11 mouse cellular contexts compared by ENCODE assay signal in the genomic region with DNA sequence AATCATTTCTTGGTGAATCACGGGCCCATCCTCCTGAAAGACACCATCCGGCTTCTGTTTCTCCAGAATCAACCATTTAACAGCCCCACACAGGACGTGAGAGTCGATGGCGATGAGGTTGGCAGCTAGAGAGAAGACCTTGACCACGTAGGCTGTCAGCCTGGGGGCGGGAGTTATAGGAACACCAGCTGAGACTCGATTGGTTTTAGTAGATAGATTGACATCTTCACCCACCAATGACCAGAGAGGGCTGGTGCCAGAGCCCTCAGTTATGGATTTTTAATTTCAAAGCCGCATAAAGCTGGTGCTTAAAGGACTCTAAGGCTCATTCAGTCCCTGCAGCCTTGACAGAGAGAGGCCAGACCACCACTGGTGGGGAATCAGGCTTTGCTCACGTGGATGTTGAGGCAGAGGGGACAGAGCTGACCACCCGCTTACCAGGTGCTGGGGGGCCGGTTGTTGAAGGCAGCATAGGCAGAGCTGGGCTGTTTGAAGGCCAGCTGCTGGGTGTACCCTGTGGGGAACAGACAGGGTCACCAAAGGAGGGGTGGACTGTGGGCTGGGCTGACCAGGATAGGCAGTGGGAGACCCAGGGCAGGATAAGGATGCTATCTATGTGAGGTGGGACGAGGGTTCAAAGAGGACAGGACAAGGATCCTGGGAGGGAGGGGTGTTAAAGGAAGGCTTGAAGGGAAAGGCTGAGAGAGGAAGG. TPM values are rescaled to one million over a fixed set of nuclear protein-coding genes. Genes with fewer than 3 reads are reported as not detected.
A peak's percentile ranks its signal among the peaks of the same experiment; 100 is the strongest.
DNase-seq lines count a peak whose midpoint lies in the region; ATAC-seq and TF ChIP-seq lines count a peak whose summit lies in the region.
"Had no signal": no experiment of that assay in that cellular context is flagged by ENCODE, and none has a peak within 500 bp of the region (broad histone marks: within the 10 kb centered on the region; RNA-seq: fewer than 3 reads in every experiment).

No protein-coding gene starts in this region.

- H3K4me2 ChIP-seq in midbrain, embryonic 11.5 days, result no peak overlapping the region
- H3K4me2 ChIP-seq in limb, embryonic 14.5 days (replicated peaks; ENCODE audit: low read depth, low read length, severe bottlenecking), result no peak overlapping the region
- H3K4me2 ChIP-seq: heart, embryonic 15.5 days; lung, embryonic 15.5 days had no signal

- no peaks in the 10 kb centered on the region for H3K9me3 ChIP-seq in midbrain, embryonic 11.5 days (ENCODE audit: control insufficient read depth, low read length)
- no peaks in the 10 kb centered on the region for H3K9me3 ChIP-seq in midbrain, embryonic 10.5 days (replicated peaks)
- no peaks in the 10 kb centered on the region for H3K9me3 ChIP-seq in limb, embryonic 14.5 days (ENCODE audit: control insufficient read depth, low read length)
- H3K9me3 ChIP-seq: heart, embryonic 15.5 days; lung, embryonic 15.5 days had no signal

- no peak for TF ChIP-seq POLR2A in limb, embryonic 14.5 days (IDR thresholded peaks at IDR 0.05; ENCODE audit: borderline replicate concordance, extremely low read depth, insufficient read depth, insufficient read length)

- no peak overlapping the region for H3K9ac ChIP-seq in midbrain, embryonic 11.5 days (ENCODE audit: low read length)
- H3K9ac ChIP-seq in limb, embryonic 14.5 days (ENCODE audit: low read depth, low read length, severe bottlenecking), result no peak overlapping the region
- H3K9ac ChIP-seq: heart, embryonic 15.5 days; lung, embryonic 15.5 days had no signal

- 0 out of 2 replicates have a peak, but pooled peaks cover 2% of the 10 kb centered on the region for H3K4me1 ChIP-seq in midbrain, embryonic 11.5 days (ENCODE audit: control insufficient read depth, insufficient read depth, low read length)
- H3K4me1 ChIP-seq in midbrain, embryonic 10.5 days, result peaks cover 8% of the 10 kb centered on the region; the same call in 1 of the 2 replicates
- no peaks in the 10 kb centered on the region for H3K4me1 ChIP-seq in limb, embryonic 14.5 days (ENCODE audit: control insufficient read depth, insufficient read depth, low read length)
- H3K4me1 ChIP-seq: heart, embryonic 15.5 days; lung, embryonic 15.5 days had no signal

- WGBS in midbrain, embryonic 11.5 days, result 50% methylated on average over 13 of the region's 13 CpGs
- WGBS in midbrain, embryonic 10.5 days, result 51% methylated on average over 13 of the region's 13 CpGs
- WGBS in limb, embryonic 14.5 days, result 44% methylated on average over 13 of the region's 13 CpGs

- no peak overlapping the region for H3K27ac ChIP-seq in midbrain, embryonic 11.5 days (ENCODE audit: low read depth, low read length)
- no peak overlapping the region for H3K27ac ChIP-seq in midbrain, embryonic 10.5 days (replicated peaks)
- H3K27ac ChIP-seq in limb, embryonic 14.5 days (replicated peaks; ENCODE audit: low read depth, low read length), result no peak overlapping the region
- H3K27ac ChIP-seq: heart, embryonic 15.5 days; lung, embryonic 15.5 days had no signal

- DNase-seq in midbrain, embryonic 11.5 days (ENCODE audit: low spot score, missing footprints), result peak; percentile 87
- no peak for DNase-seq in midbrain, embryonic 10.5 days (ENCODE audit: low spot score)
- DNase-seq in embryo, embryonic 11 days, result peak; percentile 62
- peak; percentile 30 for DNase-seq in limb, embryonic 14.5 days (ENCODE audit: low spot score)
- DNase-seq in telencephalon, adult 2 months (ENCODE audit: low read depth, low spot score), result peak; percentile 24
- no peak for DNase-seq in adrenal gland, postnatal 4 days (ENCODE audit: low spot score in 2 of 2)
- DNase-seq: cerebellum, adult 2 months had no signal

- H3K27me3 ChIP-seq in midbrain, embryonic 11.5 days (ENCODE audit: control insufficient read depth, insufficient read depth, low read length), result no peaks in the 10 kb centered on the region
- H3K27me3 ChIP-seq in midbrain, embryonic 10.5 days (ENCODE audit: low read depth, poor library complexity, severe bottlenecking), result no peaks in the 10 kb centered on the region
- no peaks in the 10 kb centered on the region for H3K27me3 ChIP-seq in limb, embryonic 14.5 days (ENCODE audit: control insufficient read depth, insufficient read depth, low read length)
- H3K27me3 ChIP-seq: lung, embryonic 15.5 days had no signal

- ATAC-seq in midbrain, embryonic 11.5 days (ENCODE audit: low FRiP score), result peak; percentile 77
- no peak for ATAC-seq in limb, embryonic 14.5 days (ENCODE audit: low FRiP score, low read depth)
- no peak for ATAC-seq in inflammation-experienced regulatory T-cells, adult 6 months

- no peak overlapping the region for H3K4me3 ChIP-seq in midbrain, embryonic 11.5 days (ENCODE audit: low read depth, low read length)
- no peak overlapping the region for H3K4me3 ChIP-seq in midbrain, embryonic 10.5 days
- no peak overlapping the region for H3K4me3 ChIP-seq in limb, embryonic 14.5 days (replicated peaks; ENCODE audit: low read length)
- H3K4me3 ChIP-seq: heart, embryonic 15.5 days; lung, embryonic 15.5 days had no signal

- H3K36me3 ChIP-seq in midbrain, embryonic 11.5 days (ENCODE audit: control insufficient read depth, insufficient read depth, low read length), result no peaks in the 10 kb centered on the region
- no peaks in the 10 kb centered on the region for H3K36me3 ChIP-seq in midbrain, embryonic 10.5 days
- H3K36me3 ChIP-seq in limb, embryonic 14.5 days (ENCODE audit: control insufficient read depth, insufficient read depth, low read length), result no peaks in the 10 kb centered on the region
- H3K36me3 ChIP-seq: heart, embryonic 15.5 days; lung, embryonic 15.5 days had no signal

RNA-seq across cellular contexts. Expression of a gene that starts 13.1 kb away (rescaled TPM):
- polyA plus RNA-seq in midbrain, embryonic 11.5 days (2014; fragmentation: Nextera tagmentation; extraction: Ambion mirVana), result 0.19 and 0.68 TPM in 2 replicates
- polyA plus RNA-seq in midbrain, embryonic 10.5 days (2016; fragmentation: Nextera tagmentation; extraction: Ambion mirVana), result 0.07 TPM in 1 of 2 replicates, not detected in the other
- 0.85 and 1.6 TPM in 2 replicates for polyA plus RNA-seq in limb, embryonic 14.5 days (2012; rRNA removed)
- polyA plus RNA-seq in limb, embryonic 14.5 days (2014; fragmentation: Nextera tagmentation; extraction: Ambion mirVana), result 0.46 and 0.52 TPM in 2 replicates
- total RNA-seq in adrenal gland, postnatal 4 days (2021), result 100 to 1,000 TPM in 1 of 2 experiments, 10 to 100 TPM in 1; 60.7 to 452 TPM
- polyA plus RNA-seq in inflammation-experienced regulatory T-cells, adult 6 months (2017; shearing (Covaris generic)), result 1 to 10 TPM; 1.0 to 3.6 (median 1.8) TPM

RNA-seq across cellular contexts. Expression of a gene that starts 20.9 kb away (rescaled TPM):
- polyA plus RNA-seq in midbrain, embryonic 11.5 days (2014; fragmentation: Nextera tagmentation; extraction: Ambion mirVana), result 0.07 and 0.11 TPM in 2 replicates
- 0.06 and 0.21 TPM in 2 replicates for polyA plus RNA-seq in midbrain, embryonic 10.5 days (2016; fragmentation: Nextera tagmentation; extraction: Ambion mirVana)
- polyA plus RNA-seq in limb, embryonic 14.5 days (2012; rRNA removed), result 0.17 and 0.20 TPM in 2 replicates
- not detected in 2 replicates for polyA plus RNA-seq in limb, embryonic 14.5 days (2014; fragmentation: Nextera tagmentation; extraction: Ambion mirVana)
- total RNA-seq in adrenal gland, postnatal 4 days (2021), result under 1 TPM in 1 of 2 experiments, not detected in 1; 0.28 TPM
- polyA plus RNA-seq in inflammation-experienced regulatory T-cells, adult 6 months (2017; shearing (Covaris generic)), result 10 to 100 TPM; 13.3 to 15.2 (median 14.1) TPM
- polyA plus RNA-seq: cerebellum, adult 2 months; heart, embryonic 15.5 days; testis, adult 2 months had no signal

RNA-seq across cellular contexts. Expression of a gene that starts 33.4 kb away (rescaled TPM):
- 19.7 and 24.5 TPM in 2 replicates for polyA plus RNA-seq in midbrain, embryonic 11.5 days (2014; fragmentation: Nextera tagmentation; extraction: Ambion mirVana)
- 23.9 and 26.0 TPM in 2 replicates for polyA plus RNA-seq in midbrain, embryonic 10.5 days (2016; fragmentation: Nextera tagmentation; extraction: Ambion mirVana)
- polyA plus RNA-seq in limb, embryonic 14.5 days (2012; rRNA removed), result 36.4 and 42.7 TPM in 2 replicates
- polyA plus RNA-seq in limb, embryonic 14.5 days (2014; fragmentation: Nextera tagmentation; extraction: Ambion mirVana), result 39.6 and 40.8 TPM in 2 replicates
- total RNA-seq in adrenal gland, postnatal 4 days (2021), result 10 to 100 TPM; 50.3 to 52.5 TPM
- polyA plus RNA-seq in inflammation-experienced regulatory T-cells, adult 6 months (2017; shearing (Covaris generic)), result 10 to 100 TPM; 49.0 to 66.3 (median 56.5) TPM

RNA-seq across cellular contexts. Expression of a gene that starts 34.4 kb away (rescaled TPM):
- polyA plus RNA-seq in midbrain, embryonic 11.5 days (2014; fragmentation: Nextera tagmentation; extraction: Ambion mirVana), result 21.2 and 23.6 TPM in 2 replicates
- 34.0 and 42.1 TPM in 2 replicates for polyA plus RNA-seq in midbrain, embryonic 10.5 days (2016; fragmentation: Nextera tagmentation; extraction: Ambion mirVana)
- 40.5 and 46.9 TPM in 2 replicates for polyA plus RNA-seq in limb, embryonic 14.5 days (2012; rRNA removed)
- 27.1 and 29.8 TPM in 2 replicates for polyA plus RNA-seq in limb, embryonic 14.5 days (2014; fragmentation: Nextera tagmentation; extraction: Ambion mirVana)
- total RNA-seq in adrenal gland, postnatal 4 days (2021), result 10 to 100 TPM; 52.1 to 58.4 TPM
- 1 to 10 TPM; 1.0 to 4.4 (median 3.6) TPM for polyA plus RNA-seq in inflammation-experienced regulatory T-cells, adult 6 months (2017; shearing (Covaris generic))

Comparison
In these comparisons a context has a peak if more than half of its experiments do, and no peak if none do; other contexts are left out.
1. DNase-seq: peak in midbrain, embryonic 11.5 days (single experiment), embryo, embryonic 11 days (single experiment), limb, embryonic 14.5 days (single experiment) and telencephalon, adult 2 months (single experiment); none in midbrain, embryonic 10.5 days (single experiment) and adrenal gland, postnatal 4 days (0 of 2).
2. RNA of a gene that starts 20.9 kb away (polyA plus RNA-seq): 13.3 to 15.2 TPM in inflammation-experienced regulatory T-cells, adult 6 months; 0.17 to 0.20 TPM in limb, embryonic 14.5 days, 0.07 to 0.11 TPM in midbrain, embryonic 11.5 days and 0.06 to 0.21 TPM in midbrain, embryonic 10.5 days; every median in the first group is over 10 times any median in the second.